Mouse (Mus musculus) heart, postnatal 14 days (tissue): ENCODE results near the gene Lmx1b. TPM values are rescaled to one million over a fixed set of nuclear protein-coding genes. Genes with fewer than 3 reads are reported as not detected.

Source experiments
- DNase-seq, 2 experiments: peaks; one replicate each; pipeline ENCODE4 v3.0.0; 2021 to 2022
- intact Hi-C: fragments of 180-260 bp; cut with DNase I; formaldehyde crosslinking; loops from one replicate; pipeline ENCODE4 v1.15.1; 2025
- total RNA-seq, 2 experiments: library from RNA; stranded (reverse); gene quantifications; 2 replicates each; pipeline ENCODE4 v1.2.3; 2021

The Lmx1b gene
- total RNA-seq, 2 experiments from 2014 or later: 0.05 to 0.38 TPM

- no peak for DNase-seq
- intact Hi-C loops: no loop called here
These were observed 94.3 kb downstream of the Lmx1b start for GRCm38 (mm10) chr2:33546051-33546450.

GRCm38 (mm10) chr2:33544781-33545566 is 95.3 kb downstream of the Lmx1b start:
- intact Hi-C loops: no loop called here
- no peak for DNase-seq

- intact Hi-C loops: no loop called here
- DNase-seq: peak in 1 of 2 experiments; percentile 19
These were observed 96.0 kb downstream of the Lmx1b start for GRCm38 (mm10) chr2:33544203-33544762.

GRCm38 (mm10) chr2:33543429-33544202 is 96.7 kb downstream of the Lmx1b start:
- intact Hi-C loops: no loop called here
- no peak for DNase-seq

GRCm38 (mm10) chr2:33542696-33543428 is 97.4 kb downstream of the Lmx1b start:
- intact Hi-C loops: no loop called here
- DNase-seq: peak; percentile 50 to 66

- intact Hi-C loops: no loop called here
- DNase-seq: no peak
These were observed 114.8 kb downstream of the Lmx1b start for GRCm38 (mm10) chr2:33525274-33526055.

- intact Hi-C loops: no loop called here
- no peak for DNase-seq
These were observed 124.5 kb downstream of the Lmx1b start for GRCm38 (mm10) chr2:33515856-33516255.

- intact Hi-C loops: no loop called here
These were observed 124.9 kb downstream of the Lmx1b start for GRCm38 (mm10) chr2:33515431-33515830.

More at GRCm38 (mm10) chr2:33515431-33515830, 124.9 kb downstream of the Lmx1b start:
- DNase-seq: no peak

Other genes with a start within 250 kb of the Lmx1b start
- gene Zbtb34, start 209.2 kb downstream of the Lmx1b start, total RNA-seq: 10 to 100 TPM; 16.1 to 16.4 TPM
- 10 to 100 TPM; 22.6 to 23.7 TPM for gene Zbtb43, start 172.0 kb downstream of the Lmx1b start, total RNA-seq
- 10 to 100 TPM; 18.1 to 19.1 TPM for gene Mvb12b, start 247.4 kb upstream of the Lmx1b start, total RNA-seq